Mouse (Mus musculus) kidney, adult 2 months (tissue): Measurements from ENCODE around the gene Ctsll3.

ENCODE experiments used
- CTCF ChIP-seq: fragments of 200-500 bp; conservative IDR thresholded peaks from 2 replicates; pipeline ENCODE4 v1.5.1; 2011; ENCODE audit warnings: low read depth, mild to moderate bottlenecking, control low read depth, low read length, moderate library complexity, mixed read lengths; ENCODE audit not compliant: insufficient read depth, insufficient read length
- POLR2A ChIP-seq: fragments of 200-500 bp; IDR thresholded peaks from one replicate; pipeline ENCODE4 v1.6.1; 2011; ENCODE audit warnings: low read depth, low read length, control low read depth

DNA sequence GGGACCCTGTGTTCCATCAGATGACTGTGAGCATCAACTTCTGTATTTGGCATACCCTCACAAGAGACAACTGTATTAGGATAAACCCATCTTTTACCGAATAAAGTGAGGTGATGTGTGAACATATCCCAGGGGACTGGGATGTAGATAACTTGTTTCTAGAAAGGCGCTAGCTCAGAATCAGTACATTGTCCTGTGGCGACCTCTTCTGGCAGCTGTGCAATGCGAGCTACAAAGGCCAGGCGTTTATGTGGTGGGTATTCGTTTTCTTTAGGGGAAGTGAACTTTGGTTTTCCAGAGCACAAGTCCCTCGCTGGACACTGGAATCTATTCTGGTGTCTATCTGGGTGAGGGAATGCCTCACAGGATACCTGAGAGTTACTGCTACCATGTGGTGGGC is 16.8 kb upstream of the Ctsll3 start:
- TF ChIP-seq POLR2A (no peak), CTCF (peak; percentile 77)
